Mouse (Mus musculus): ENCODE measurements around the gene Cfap45. TPM values are rescaled to one million over a fixed set of nuclear protein-coding genes. Genes with fewer than 3 reads are reported as not detected.

Cfap45 gene
- total and polyA plus RNA-seq, 2 experiments from 2014 or later: 5.1 to 5.5 TPM

GRCm38 (mm10) chr1:172508172-172508571 lies 12.4 kb upstream of the Cfap45 start:
- Histone ChIP-seq H3K36me3 (ENCODE audit: insufficient read depth) (no peaks in the 10 kb centered on the region), H3K27ac (ENCODE audit: low read depth, low read length) (no peak overlapping the region), H3K9me3 (ENCODE audit: low read length) (no peaks in the 10 kb centered on the region), H3K27me3 (ENCODE audit: insufficient read depth, low read length) (no peaks in the 10 kb centered on the region), H3K4me2 (ENCODE audit: low read depth) (no peak overlapping the region), H3K4me3 (ENCODE audit: low read depth, low read length) (no peak overlapping the region), H3K4me1 (ENCODE audit: insufficient read depth) (peaks cover 2% of the 10 kb centered on the region; the same call in 1 of the 2 replicates), H3K9ac (no peak overlapping the region)
- TF ChIP-seq CTCF (IDR thresholded peaks at IDR 0.05; ENCODE audit: low read depth): no peak
- no peak for DNase-seq
- WGBS: 47% methylated on average over 2 of the region's 2 CpGs
- 0 out of 2 replicates have a peak, but pooled peaks have one; percentile 25 for ATAC-seq

- Histone ChIP-seq H3K4me3 (ENCODE audit: low read depth, low read length) (no peak overlapping the region), H3K9ac (no peak overlapping the region), H3K4me1 (ENCODE audit: insufficient read depth) (no peaks in the 10 kb centered on the region), H3K9me3 (ENCODE audit: low read length) (no peaks in the 10 kb centered on the region), H3K27ac (ENCODE audit: low read depth, low read length) (no peak overlapping the region), H3K4me2 (ENCODE audit: low read depth) (no peak overlapping the region), H3K27me3 (ENCODE audit: insufficient read depth, low read length) (no peaks in the 10 kb centered on the region), H3K36me3 (ENCODE audit: insufficient read depth) (no peaks in the 10 kb centered on the region)
- WGBS: 69% methylated on average over 5 of the region's 5 CpGs
- no peak for DNase-seq
- no peak for ATAC-seq
- no peak for TF ChIP-seq CTCF (IDR thresholded peaks at IDR 0.05; ENCODE audit: low read depth)
Observed at GRCm38 (mm10) chr1:172509235-172509634, 11.4 kb upstream of the Cfap45 start.

GRCm38 (mm10) chr1:172509983-172510382 lies 10.6 kb upstream of the Cfap45 start:
- H3K4me2 ChIP-seq (ENCODE audit: low read depth): no peak overlapping the region
- TF ChIP-seq CTCF (IDR thresholded peaks at IDR 0.05; ENCODE audit: low read depth): no peak
- DNase-seq: no peak
- H3K4me1 ChIP-seq (ENCODE audit: insufficient read depth): no peaks in the 10 kb centered on the region
- no peaks in the 10 kb centered on the region for H3K9me3 ChIP-seq (ENCODE audit: low read length)
- H3K9ac ChIP-seq: no peak overlapping the region
- no peak for ATAC-seq
- no peaks in the 10 kb centered on the region for H3K36me3 ChIP-seq (ENCODE audit: insufficient read depth)
- H3K27ac ChIP-seq (ENCODE audit: low read depth, low read length): no peak overlapping the region
- no peaks in the 10 kb centered on the region for H3K27me3 ChIP-seq (ENCODE audit: insufficient read depth, low read length)
- no peak overlapping the region for H3K4me3 ChIP-seq (ENCODE audit: low read depth, low read length)
- WGBS: 56% methylated on average over 8 of the region's 8 CpGs

GRCm38 (mm10) chr1:172510421-172510972 lies 10.1 kb upstream of the Cfap45 start:
- Histone ChIP-seq H3K4me2 (ENCODE audit: low read depth) (no peak overlapping the region), H3K27ac (ENCODE audit: low read depth, low read length) (no peak overlapping the region), H3K36me3 (ENCODE audit: insufficient read depth) (no peaks in the 10 kb centered on the region), H3K9me3 (ENCODE audit: low read length) (no peaks in the 10 kb centered on the region), H3K4me1 (ENCODE audit: insufficient read depth) (no peaks in the 10 kb centered on the region), H3K4me3 (ENCODE audit: low read depth, low read length) (no peak overlapping the region), H3K27me3 (ENCODE audit: insufficient read depth, low read length) (no peaks in the 10 kb centered on the region), H3K9ac (no peak overlapping the region)
- no peak for DNase-seq
- WGBS: 25% methylated on average over 13 of the region's 13 CpGs
- no peak for TF ChIP-seq CTCF (IDR thresholded peaks at IDR 0.05; ENCODE audit: low read depth)
- ATAC-seq: no peak

- H3K27ac ChIP-seq (ENCODE audit: low read depth, low read length): no peak overlapping the region
- H3K4me3 ChIP-seq (ENCODE audit: low read depth, low read length): no peak overlapping the region
- no peak overlapping the region for H3K4me2 ChIP-seq (ENCODE audit: low read depth)
- no peak for ATAC-seq
- H3K9me3 ChIP-seq (ENCODE audit: low read length): no peaks in the 10 kb centered on the region
- DNase-seq: no peak
- no peaks in the 10 kb centered on the region for H3K4me1 ChIP-seq (ENCODE audit: insufficient read depth)
- 32% methylated on average over 13 of the region's 13 CpGs for WGBS
- TF ChIP-seq CTCF (IDR thresholded peaks at IDR 0.05; ENCODE audit: low read depth): 0 out of 2 replicates have a peak, but pooled peaks have one; percentile 16
- no peak overlapping the region for H3K9ac ChIP-seq
- H3K36me3 ChIP-seq (ENCODE audit: insufficient read depth): no peaks in the 10 kb centered on the region
- H3K27me3 ChIP-seq (ENCODE audit: insufficient read depth, low read length): no peaks in the 10 kb centered on the region
Observed at GRCm38 (mm10) chr1:172512962-172513361, 7.6 kb upstream of the Cfap45 start.

GRCm38 (mm10) chr1:172513525-172514212 lies 6.9 kb upstream of the Cfap45 start:
- TF ChIP-seq CTCF (IDR thresholded peaks at IDR 0.05; ENCODE audit: low read depth): no peak
- Histone ChIP-seq H3K4me2 (ENCODE audit: low read depth) (no peak overlapping the region), H3K36me3 (ENCODE audit: insufficient read depth) (no peaks in the 10 kb centered on the region)

GRCm38 (mm10) chr1:172514213-172514529 lies 6.4 kb upstream of the Cfap45 start:
- no peak overlapping the region for H3K9ac ChIP-seq
- WGBS: 74% methylated on average over 4 of the region's 4 CpGs
- H3K36me3 ChIP-seq (ENCODE audit: insufficient read depth): no peaks in the 10 kb centered on the region
- H3K4me2 ChIP-seq (ENCODE audit: low read depth): no peak overlapping the region
- H3K27me3 ChIP-seq (ENCODE audit: insufficient read depth, low read length): no peaks in the 10 kb centered on the region
- no peak for DNase-seq
- H3K9me3 ChIP-seq (ENCODE audit: low read length): no peaks in the 10 kb centered on the region
- H3K27ac ChIP-seq (ENCODE audit: low read depth, low read length): no peak overlapping the region
- no peak for TF ChIP-seq CTCF (IDR thresholded peaks at IDR 0.05; ENCODE audit: low read depth)
- ATAC-seq: no peak
- H3K4me1 ChIP-seq (ENCODE audit: insufficient read depth): no peaks in the 10 kb centered on the region
- H3K4me3 ChIP-seq (ENCODE audit: low read depth, low read length): no peak overlapping the region

More at GRCm38 (mm10) chr1:172513525-172514212, 6.9 kb upstream of the Cfap45 start:
- Histone ChIP-seq H3K4me3 (ENCODE audit: low read depth, low read length) (no peak overlapping the region), H3K9ac (no peak overlapping the region), H3K27me3 (ENCODE audit: insufficient read depth, low read length) (no peaks in the 10 kb centered on the region), H3K4me1 (ENCODE audit: insufficient read depth) (no peaks in the 10 kb centered on the region), H3K9me3 (ENCODE audit: low read length) (no peaks in the 10 kb centered on the region), H3K27ac (ENCODE audit: low read depth, low read length) (no peak overlapping the region)
- WGBS: 73% methylated on average over 17 of the region's 17 CpGs
- ATAC-seq (peak; percentile 53), DNase-seq (no peak)
